Mouse (Mus musculus) megakaryocyte, embryonic 14.5 days (primary cell): ENCODE measurements at regions not wholly inside any gene's neighbourhood (a gene's known extent, or its start where the extent isn't known, plus 50 kb on each side); places are given as distances from the start of the nearest gene placed in this dataset.

Experiments used
- FLI1 ChIP-seq: IDR thresholded peaks from 2 replicates; pipeline ENCODE4 v1.6.1; 2012; ENCODE audit warnings: low read length, inconsistent platforms, mixed read lengths
- GATA1 ChIP-seq: IDR thresholded peaks from 3 replicates; pipeline ENCODE4 v1.6.1; 2012; ENCODE audit warnings: mixed read lengths, low read length, inconsistent platforms, borderline replicate concordance

DNA sequence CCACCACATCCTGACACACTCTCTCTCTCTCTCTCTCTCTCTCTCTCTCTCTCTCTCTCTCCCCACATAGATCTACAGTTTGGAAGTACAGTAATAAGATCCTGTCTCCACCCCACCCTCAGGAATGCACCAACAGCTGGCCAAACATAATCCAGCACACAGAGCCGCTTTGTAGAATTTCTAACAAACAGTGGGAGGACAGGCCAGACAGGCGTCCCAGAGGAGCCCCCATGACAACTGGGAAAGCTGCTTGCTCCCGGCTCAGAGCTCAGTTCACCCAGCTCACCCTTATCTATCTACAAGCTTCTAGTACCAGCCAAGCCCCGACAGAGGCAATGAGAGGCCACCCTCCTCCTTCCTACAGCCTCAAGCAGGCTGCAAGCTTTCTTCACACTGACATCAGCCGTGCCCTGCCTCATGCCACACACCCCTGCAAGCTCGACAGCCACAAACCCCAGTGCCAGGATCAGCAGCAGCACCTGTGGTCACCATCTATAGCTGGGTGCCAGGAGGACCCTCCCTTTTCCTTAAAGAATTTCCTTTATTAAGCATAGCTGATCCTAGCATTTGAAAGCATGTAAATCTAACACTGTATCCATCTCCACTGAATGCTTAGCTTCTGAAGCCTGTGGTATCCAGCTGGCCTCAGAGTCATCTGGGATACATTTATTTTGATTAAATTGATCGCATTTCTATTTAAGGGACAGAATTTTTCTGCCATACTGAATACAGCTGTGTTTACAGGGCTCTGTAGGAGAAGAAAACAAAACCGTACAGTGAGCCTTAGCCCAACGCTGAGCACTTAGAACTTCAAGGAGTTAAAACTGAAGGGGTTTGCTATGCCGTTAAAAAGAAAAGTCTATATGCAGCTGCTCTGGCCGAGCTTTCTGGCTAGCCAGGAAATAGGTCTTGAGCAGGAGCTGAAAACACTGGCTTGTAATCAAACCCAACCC, 160.9 kb downstream of the Gm11361 start:
- TF ChIP-seq GATA1 (no peak), FLI1 (no peak)
